Mouse (Mus musculus) skeletal muscle tissue, adult 2 months (tissue): Measurements from ENCODE around the gene Sfmbt2.

Source experiments
- DNase-seq: peaks from one replicate; pipeline ENCODE4 v3.0.0-alpha.2; 2012; ENCODE audit warnings: low read depth, low spot score

The Sfmbt2 gene

GRCm38 (mm10) chr2:10565491-10565890 is 195.2 kb downstream of the Sfmbt2 start:
- DNase-seq = no peak

DNA sequence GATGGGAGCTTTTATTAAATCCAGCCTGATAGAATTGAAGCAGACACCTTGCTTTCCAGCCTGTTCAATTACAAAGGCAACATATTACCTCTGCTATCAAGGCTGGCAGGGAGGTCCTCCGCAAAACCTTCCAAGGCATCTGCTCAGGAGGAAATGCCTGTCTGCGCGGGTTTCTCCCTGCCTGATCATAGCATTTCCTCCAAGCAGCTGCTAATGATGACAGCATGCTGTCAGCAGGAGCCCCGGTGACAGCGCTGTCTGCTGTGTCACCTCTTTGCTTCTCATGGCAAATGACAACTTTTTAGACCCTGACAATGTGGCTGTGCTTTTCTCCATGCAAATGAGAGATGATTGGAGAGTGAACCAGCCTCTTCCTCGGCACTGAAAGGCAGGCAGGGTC is 199.1 kb downstream of the Sfmbt2 start:
- no peak for DNase-seq

- no peak for DNase-seq
Measured at GRCm38 (mm10) chr2:10572311-10572710, 202.0 kb downstream of the Sfmbt2 start.

GRCm38 (mm10) chr2:10575962-10576740 is 205.8 kb downstream of the Sfmbt2 start:
- no peak for DNase-seq

GRCm38 (mm10) chr2:10582673-10583072 is 212.4 kb downstream of the Sfmbt2 start:
- DNase-seq = no peak

GRCm38 (mm10) chr2:10583103-10583502 is 212.8 kb downstream of the Sfmbt2 start:
- no peak for DNase-seq

DNA sequence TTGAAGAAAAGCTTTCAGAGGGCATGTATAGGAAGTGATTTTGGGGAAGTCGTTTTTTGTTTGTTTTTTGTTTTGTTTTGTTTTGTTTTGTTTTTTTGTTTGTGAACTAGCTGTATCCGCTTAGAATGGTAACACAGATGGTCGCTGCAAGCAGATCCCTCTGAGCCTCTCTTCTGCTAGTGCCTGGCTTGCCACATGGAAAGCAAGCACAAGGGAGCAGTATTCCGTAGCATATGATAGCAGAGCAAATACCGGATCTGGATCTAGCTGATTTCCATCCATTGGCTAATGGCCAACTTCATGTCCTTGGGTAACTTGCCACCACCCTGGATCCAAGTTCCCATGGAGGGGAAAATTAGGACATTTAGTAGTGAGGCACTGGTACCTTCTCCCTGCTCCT is 221.0 kb downstream of the Sfmbt2 start:
- no peak for DNase-seq

DNA sequence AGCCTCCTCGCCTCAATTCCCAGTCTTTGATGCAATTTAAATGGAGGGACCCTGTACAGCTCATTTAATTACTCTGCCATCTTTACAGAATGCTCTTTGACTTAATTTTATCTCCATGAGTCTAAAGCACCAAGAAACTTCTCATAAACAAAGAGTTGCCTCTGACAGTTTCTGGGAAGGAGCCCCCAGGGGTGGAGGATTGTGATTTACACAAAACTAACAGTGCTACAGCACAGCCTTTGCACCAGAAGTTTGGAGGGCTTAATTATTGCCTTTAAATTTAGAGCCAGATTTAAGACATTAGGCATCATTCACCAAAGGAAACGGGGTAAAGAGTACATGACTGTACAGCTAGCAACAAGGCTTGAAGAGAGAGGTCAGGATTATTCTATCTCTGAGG is 245.2 kb downstream of the Sfmbt2 start:
- DNase-seq = no peak
